Mouse (Mus musculus) kidney, postnatal 0 days (tissue): ENCODE measurements at regions not wholly inside any gene's neighbourhood (a gene's known extent, or its start where the extent isn't known, plus 50 kb on each side); places are given as distances from the start of the nearest gene placed in this dataset.
A peak's percentile ranks its signal among the peaks of the same experiment; 100 is the strongest.

ENCODE experiments used
- ATAC-seq: fragments of 200-750 bp; cut with Nextera tagmentation; replicated peaks from 2 replicates; pipeline ENCODE4 v1.8.0; 2017; ENCODE audit warnings: low read depth, moderate number of reproducible peaks, moderate TSS enrichment, moderate library complexity; ENCODE audit not compliant: low FRiP score
- DNase-seq: peaks from one replicate; pipeline ENCODE4 v3.0.0-alpha.2; 2016; ENCODE audit warnings: low spot score
- H3K27ac ChIP-seq: fragments of 300-500 bp; sonication (generic); 2 replicates; pipeline ENCODE4 v1.5.1; 2014; ENCODE audit warnings: mild to moderate bottlenecking
- H3K27me3 ChIP-seq: fragments of 300-500 bp; sonication (generic); 2 replicates; pipeline ENCODE4 v1.6.1; 2014; ENCODE audit warnings: low read length, mixed read lengths; ENCODE audit not compliant: insufficient read depth
- H3K36me3 ChIP-seq: fragments of 300-500 bp; sonication (generic); 2 replicates; pipeline ENCODE4 v1.6.1; 2014; ENCODE audit warnings: low read length, mixed read lengths; ENCODE audit not compliant: insufficient read depth
- H3K4me1 ChIP-seq: fragments of 300-500 bp; sonication (generic); replicated peaks from 2 replicates; pipeline ENCODE4 v1.6.1; 2014; ENCODE audit warnings: antibody characterized with exemption, low read length, mixed read lengths; ENCODE audit not compliant: insufficient read depth
- H3K4me2 ChIP-seq: fragments of 300-500 bp; sonication (generic); 2 replicates; pipeline ENCODE4 v1.6.1; 2014; ENCODE audit warnings: mild to moderate bottlenecking, low read length, moderate library complexity, mixed read lengths
- H3K4me3 ChIP-seq: fragments of 300-500 bp; sonication (generic); replicated peaks from 2 replicates; pipeline ENCODE4 v1.5.1; 2014; ENCODE audit warnings: low read depth, low read length
- H3K9ac ChIP-seq: fragments of 300-500 bp; sonication (generic); 2 replicates; pipeline ENCODE4 v1.6.1; 2014; ENCODE audit warnings: low read depth, low read length
- H3K9me3 ChIP-seq: fragments of 300-500 bp; sonication (generic); replicated peaks from 2 replicates; pipeline ENCODE4 v1.6.1; 2016; ENCODE audit warnings: low read length, inconsistent platforms, mixed read lengths
- CTCF ChIP-seq: IDR thresholded peaks from 2 replicates; pipeline ENCODE4 v1.5.1; 2016; ENCODE audit warnings: antibody characterized with exemption, low read depth, mild to moderate bottlenecking, moderate library complexity
- WGBS: fragments of 180-500 bp; shearing (Covaris S2); extraction: QIAGEN DNeasy Blood & Tissue Kit; methylation state at CpG from one replicate; pipeline ENCODE4 v1.1.7; 2014; 5-methylcytosine and 5-hydroxymethylcytosine counted together

DNA sequence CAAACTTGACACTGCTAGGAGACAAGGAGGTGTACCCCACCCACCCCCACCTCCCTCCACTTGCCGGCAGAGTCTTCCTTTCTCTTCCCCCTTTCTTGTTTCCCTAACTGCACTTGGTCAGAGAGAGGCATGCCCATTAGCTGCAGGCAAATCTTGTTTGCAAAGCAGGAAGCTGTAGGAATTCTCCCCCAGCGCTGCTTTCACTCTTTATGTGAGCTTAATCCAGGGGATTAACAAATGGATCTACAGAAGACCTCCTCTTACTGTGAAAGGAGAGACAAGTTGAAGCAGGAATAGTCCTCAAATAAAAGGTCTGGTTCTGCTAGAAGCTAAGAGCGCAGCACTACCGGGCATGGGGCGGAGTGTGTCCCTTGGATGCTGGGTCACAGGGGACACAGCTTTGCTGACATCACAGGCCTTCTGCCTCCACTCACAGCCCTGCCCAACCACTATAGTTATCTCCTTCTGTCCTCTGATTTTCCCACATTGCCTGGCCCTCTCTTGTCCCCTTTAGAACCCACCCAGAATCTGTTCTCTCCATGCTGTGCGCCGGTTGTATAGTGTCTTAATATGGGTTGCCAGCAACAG lies 84.3 kb upstream of the Meis1 start:
- ATAC-seq (no peak), DNase-seq (no peak)
- no peak overlapping the region for H3K4me2 ChIP-seq
- TF ChIP-seq CTCF, result no peak
- no peaks in the 10 kb centered on the region for H3K27me3 ChIP-seq
- WGBS, result 62% methylated on average over 7 of the region's 7 CpGs
- H3K9me3 ChIP-seq, result no peaks in the 10 kb centered on the region
- H3K4me1 ChIP-seq, result no peaks in the 10 kb centered on the region
- H3K4me3 ChIP-seq, result no peak overlapping the region
- no peak overlapping the region for H3K9ac ChIP-seq
- no peak overlapping the region for H3K27ac ChIP-seq
- no peaks in the 10 kb centered on the region for H3K36me3 ChIP-seq

DNA sequence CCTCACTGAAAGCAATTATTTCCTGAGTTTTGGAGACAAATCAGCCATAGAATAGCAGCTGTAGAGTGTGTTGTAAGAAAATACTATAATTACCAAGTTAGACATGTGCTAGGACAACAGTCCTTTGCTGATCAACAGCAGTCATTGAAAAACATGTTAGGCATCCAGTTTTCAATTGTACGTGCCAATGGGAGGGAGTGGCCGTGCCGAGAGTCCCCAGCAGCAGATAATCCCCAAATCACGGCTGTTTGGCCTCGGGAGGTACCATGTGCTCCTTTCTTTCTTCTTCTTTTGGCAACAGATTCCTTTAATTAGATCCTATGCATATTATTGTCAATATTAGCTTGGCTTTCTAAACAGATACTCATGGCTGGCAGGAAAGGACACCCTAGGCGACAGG lies 88.4 kb upstream of the Meis1 start:
- H3K4me1 ChIP-seq, result no peaks in the 10 kb centered on the region
- H3K36me3 ChIP-seq, result no peaks in the 10 kb centered on the region
- no peaks in the 10 kb centered on the region for H3K9me3 ChIP-seq
- H3K27me3 ChIP-seq, result no peaks in the 10 kb centered on the region
- no peak for DNase-seq
- TF ChIP-seq CTCF, result no peak
- 91% methylated on average over 6 of the region's 6 CpGs for WGBS
- no peak for ATAC-seq
- no peak overlapping the region for H3K4me3 ChIP-seq
- no peak overlapping the region for H3K9ac ChIP-seq
- no peak overlapping the region for H3K4me2 ChIP-seq
- H3K27ac ChIP-seq, result no peak overlapping the region

DNA sequence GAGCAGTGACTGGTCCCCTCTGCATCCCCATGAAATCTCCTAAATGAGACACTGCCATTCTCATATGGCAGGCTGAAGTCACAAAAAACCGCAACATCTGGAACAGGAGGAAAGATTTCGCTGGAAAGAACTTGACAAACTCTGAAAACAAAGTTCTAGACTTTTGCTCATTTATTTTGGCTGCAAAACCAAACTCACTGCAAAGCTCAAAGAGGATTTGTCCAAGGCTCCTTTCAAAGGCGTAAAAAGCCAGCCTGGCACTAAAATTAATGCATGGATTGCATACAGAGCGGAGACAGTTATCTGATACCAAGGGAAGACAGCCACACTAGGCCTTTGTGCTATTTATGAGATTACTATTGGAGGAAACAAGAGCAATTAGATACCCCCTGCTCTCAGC lies 90.3 kb upstream of the Meis1 start:
- H3K4me3 ChIP-seq, result no peak overlapping the region
- no peaks in the 10 kb centered on the region for H3K36me3 ChIP-seq
- DNase-seq (no peak), ATAC-seq (no peak)
- H3K4me1 ChIP-seq, result no peaks in the 10 kb centered on the region
- H3K27ac ChIP-seq, result no peak overlapping the region
- H3K4me2 ChIP-seq, result no peak overlapping the region
- no peaks in the 10 kb centered on the region for H3K9me3 ChIP-seq
- whole genome bisulfite sequencing, result 61% methylated on average over 4 of the region's 4 CpGs
- H3K27me3 ChIP-seq, result no peaks in the 10 kb centered on the region
- no peak for TF ChIP-seq CTCF
- H3K9ac ChIP-seq, result no peak overlapping the region

DNA sequence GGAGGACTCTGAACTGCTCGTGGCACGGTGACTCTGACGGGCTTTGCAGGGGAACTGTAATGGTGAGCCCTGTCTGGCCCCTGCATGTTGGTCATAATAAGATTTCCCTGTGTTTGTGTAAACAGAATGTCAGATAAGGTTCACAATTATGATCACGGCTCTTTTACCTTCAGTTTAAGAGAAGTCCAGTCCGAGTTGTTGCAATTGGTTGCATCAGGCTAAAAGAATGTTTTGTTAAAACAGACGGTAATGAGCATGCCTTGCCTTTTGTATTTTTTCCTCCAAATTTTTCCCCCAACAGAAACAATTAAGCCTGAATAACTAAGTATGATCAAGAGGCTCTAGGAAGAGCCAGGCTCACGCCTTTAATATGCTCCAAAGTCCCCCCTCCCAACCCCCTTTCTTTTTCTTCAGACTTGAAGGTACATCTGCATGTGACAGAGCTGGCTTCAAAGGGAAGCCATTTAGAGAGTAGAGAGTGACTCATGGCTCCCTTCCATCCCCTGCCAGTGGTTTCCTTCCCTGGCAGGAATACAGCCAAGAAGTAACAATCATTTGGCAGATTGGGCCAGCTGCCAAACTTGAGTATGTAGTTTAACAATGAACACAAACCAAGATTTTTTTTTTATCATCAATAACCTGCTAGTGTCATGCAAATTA lies 93.3 kb upstream of the Meis1 start:
- Histone ChIP-seq H3K27me3 (no peaks in the 10 kb centered on the region), H3K4me1 (no peaks in the 10 kb centered on the region), H3K9ac (no peak overlapping the region), H3K27ac (no peak overlapping the region), H3K4me3 (no peak overlapping the region), H3K36me3 (no peaks in the 10 kb centered on the region), H3K9me3 (no peaks in the 10 kb centered on the region), H3K4me2 (no peak overlapping the region)
- ATAC-seq (no peak), DNase-seq (peak; percentile 57)
- no peak for TF ChIP-seq CTCF
- WGBS, result 48% methylated on average over 7 of the region's 7 CpGs

DNA sequence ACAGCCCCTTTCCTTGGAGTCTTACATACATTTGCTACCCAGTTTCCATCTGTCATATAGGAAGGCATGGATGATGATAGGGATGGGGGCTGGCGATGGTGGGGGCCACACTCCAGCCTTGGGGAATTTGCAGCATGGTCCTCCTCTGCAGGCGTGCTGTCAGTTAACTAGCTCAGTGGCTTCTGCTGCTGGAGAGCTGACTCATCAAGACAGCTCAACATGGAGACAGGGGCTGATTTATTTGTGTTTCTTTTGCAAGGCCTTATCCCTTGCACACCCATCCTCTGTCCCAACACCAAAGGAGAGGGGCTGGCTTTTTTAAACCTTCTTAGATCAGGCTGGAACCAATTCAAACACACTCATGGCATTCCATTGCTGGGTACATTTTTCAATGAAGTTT lies 98.3 kb upstream of the Meis1 start:
- Histone ChIP-seq H3K9ac (no peak overlapping the region), H3K27ac (no peak overlapping the region), H3K36me3 (no peaks in the 10 kb centered on the region), H3K4me1 (no peaks in the 10 kb centered on the region), H3K9me3 (no peaks in the 10 kb centered on the region), H3K4me2 (no peak overlapping the region), H3K4me3 (no peak overlapping the region), H3K27me3 (no peaks in the 10 kb centered on the region)
- TF ChIP-seq CTCF, result no peak
- 72% methylated on average over 2 of the region's 2 CpGs for WGBS
- DNase-seq (no peak), ATAC-seq (no peak)

DNA sequence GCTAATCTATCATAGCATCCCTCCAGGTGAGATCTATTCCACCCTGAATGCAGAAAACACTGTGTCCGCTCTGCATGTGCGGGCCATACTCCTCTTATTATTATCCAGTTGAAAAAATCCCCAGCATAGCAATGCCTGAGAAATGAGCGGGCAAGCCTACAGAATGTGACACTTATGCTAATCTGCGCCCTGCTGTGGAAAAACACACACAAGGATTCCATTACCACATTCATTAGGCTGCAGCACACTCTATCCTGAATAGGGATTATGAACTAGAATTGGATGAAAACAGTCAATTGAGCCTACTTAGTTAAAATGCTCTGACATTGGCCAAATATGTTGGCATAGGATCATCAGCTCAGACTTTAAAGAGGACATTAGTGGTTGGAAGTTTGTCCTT lies 99.5 kb upstream of the Meis1 start:
- no peak for ATAC-seq
- no peak for DNase-seq
- 85% methylated on average over 4 of the region's 4 CpGs for WGBS

More for the DNA sequence above, 99.5 kb upstream of the Meis1 start:
- H3K4me2 ChIP-seq, result no peak overlapping the region
- no peak overlapping the region for H3K4me3 ChIP-seq
- no peaks in the 10 kb centered on the region for H3K27me3 ChIP-seq
- no peaks in the 10 kb centered on the region for H3K9me3 ChIP-seq
- H3K27ac ChIP-seq, result no peak overlapping the region
- no peaks in the 10 kb centered on the region for H3K36me3 ChIP-seq
- H3K9ac ChIP-seq, result no peak overlapping the region
- no peak for TF ChIP-seq CTCF
- H3K4me1 ChIP-seq, result no peaks in the 10 kb centered on the region
